Mouse (Mus musculus) E14TG2a.4 (cell line): ENCODE results near the gene Myo18a.

Experiments
- CTCF ChIP-seq: conservative IDR thresholded peaks from 2 replicates; pipeline ENCODE4 v1.5.1; 2014; ENCODE audit warnings: low read length
- NANOG ChIP-seq: IDR thresholded peaks from 2 replicates; pipeline ENCODE4 v1.6.1; 2014; ENCODE audit warnings: borderline replicate concordance, low read length, mixed read lengths

GRCm38 (mm10) chr11:77875269-77875668 is 112.2 kb downstream of the Myo18a start:
- TF ChIP-seq CTCF, result no peak
- no peak for TF ChIP-seq NANOG
